Comparison of ENCODE assay signal across 15 mouse cellular contexts in genomic region chr2:13297733-13298132, GRCm38 (mm10). TPM values are rescaled to one million over a fixed set of nuclear protein-coding genes. Genes with fewer than 3 reads are reported as not detected.
DNase-seq lines count a peak whose midpoint lies in the region; ATAC-seq and TF ChIP-seq lines count a peak whose summit lies in the region.
"Had no signal": no experiment of that assay in that cellular context is flagged by ENCODE, and none has a peak within 500 bp of the region (broad histone marks: within the 10 kb centered on the region; RNA-seq: fewer than 3 reads in every experiment).

No protein-coding gene starts in this region.

- ATAC-seq in frontal cortex, adult (ENCODE audit: low TSS enrichment) = peak; percentile 57; the same call in 1 of the 2 replicates
- ATAC-seq: forebrain, embryonic 13.5 days had no signal

- no peak overlapping the region for H3K4me3 ChIP-seq in thymus, adult 2 months (ENCODE audit: control insufficient read depth, insufficient read depth, low read length)
- H3K4me3 ChIP-seq: forebrain, embryonic 13.5 days; heart, embryonic 10.5 days; neural tube, embryonic 15.5 days had no signal

- no peak for TF ChIP-seq POLR2A in thymus, adult 2 months (IDR thresholded peaks at IDR 0.05; ENCODE audit: control insufficient read depth, extremely low read depth, insufficient read depth, low read length, poor library complexity)

- no peaks in the 10 kb centered on the region for H3K36me3 ChIP-seq in thymus, adult 2 months (ENCODE audit: control insufficient read depth, insufficient read depth, low read length)
- H3K36me3 ChIP-seq: heart, embryonic 10.5 days; neural tube, embryonic 15.5 days had no signal

- H3K4me1 ChIP-seq in thymus, adult 2 months (replicated peaks; ENCODE audit: control insufficient read depth, insufficient read depth, low read length) = no peaks in the 10 kb centered on the region
- H3K4me1 ChIP-seq: forebrain, embryonic 13.5 days; heart, embryonic 10.5 days; neural tube, embryonic 15.5 days had no signal

- no peak overlapping the region for H3K27ac ChIP-seq in thymus, adult 2 months (ENCODE audit: control insufficient read depth, insufficient read depth, low read length)
- H3K27ac ChIP-seq: forebrain, embryonic 13.5 days; heart, embryonic 10.5 days; neural tube, embryonic 15.5 days had no signal

- no peak for TF ChIP-seq CTCF in thymus, adult 2 months (IDR thresholded peaks at IDR 0.05; ENCODE audit: borderline replicate concordance, control insufficient read depth, extremely low read depth, insufficient read depth, low read length, poor library complexity)

- DNase-seq in frontal cortex, postnatal 14 days (ENCODE audit: low spot score in 2 of 2) = no peak
- DNase-seq in thymus, adult 2 months = peak; percentile 19
- DNase-seq in thymus, adult 18-20 months = no peak
- peak; percentile 5 for DNase-seq in retina, postnatal 1 day
- DNase-seq in lung, postnatal 25 days (ENCODE audit: low spot score) = no peak
- DNase-seq in adipocyte (ENCODE audit: low spot score) = no peak
- DNase-seq in layer of hippocampus, adult 18-20 months (ENCODE audit: low spot score in 2 of 2) = no peak
- DNase-seq: cerebellum, adult 2 months; heart, postnatal 36 days; layer of hippocampus, postnatal 36 days; lung, postnatal 36 days had no signal

- 7% methylated on average over 5 of the region's 5 CpGs for WGBS in thymus, adult 2 months

- H3K27me3 ChIP-seq in thymus, adult 2 months (ENCODE audit: control insufficient read depth, insufficient read depth, low read length) = no peaks in the 10 kb centered on the region
- H3K27me3 ChIP-seq: forebrain, embryonic 13.5 days; neural tube, embryonic 15.5 days had no signal

RNA-seq across cellular contexts. Expression of gene Rsu1, which starts 26.5 kb away (rescaled TPM):
- 38.1 and 43.0 TPM in 2 replicates for polyA plus RNA-seq in thymus, adult 2 months (2012; rRNA removed)
- 10 to 100 TPM; 29.1 to 33.6 TPM for total RNA-seq in layer of hippocampus, adult 18-20 months (2021)

Comparison
In these comparisons a context has a peak if more than half of its experiments do, and no peak if none do; other contexts are left out.
1. DNase-seq: peak in thymus, adult 2 months (single experiment) and retina, postnatal 1 day (single experiment); none in frontal cortex, postnatal 14 days (0 of 2), thymus, adult 18-20 months (0 of 2), lung, postnatal 25 days (single experiment), adipocyte (single experiment) and layer of hippocampus, adult 18-20 months (0 of 2).